Mouse (Mus musculus): ENCODE data around the gene Pde6c.

Gene Pde6c

GRCm38 (mm10) chr19:38132481-38132880, at the start of gene Pde6c:
Pde6c (plus strand) TSS chr19:38132781.
- no peak for DNase-seq (ENCODE audit: low spot score)

DNA sequence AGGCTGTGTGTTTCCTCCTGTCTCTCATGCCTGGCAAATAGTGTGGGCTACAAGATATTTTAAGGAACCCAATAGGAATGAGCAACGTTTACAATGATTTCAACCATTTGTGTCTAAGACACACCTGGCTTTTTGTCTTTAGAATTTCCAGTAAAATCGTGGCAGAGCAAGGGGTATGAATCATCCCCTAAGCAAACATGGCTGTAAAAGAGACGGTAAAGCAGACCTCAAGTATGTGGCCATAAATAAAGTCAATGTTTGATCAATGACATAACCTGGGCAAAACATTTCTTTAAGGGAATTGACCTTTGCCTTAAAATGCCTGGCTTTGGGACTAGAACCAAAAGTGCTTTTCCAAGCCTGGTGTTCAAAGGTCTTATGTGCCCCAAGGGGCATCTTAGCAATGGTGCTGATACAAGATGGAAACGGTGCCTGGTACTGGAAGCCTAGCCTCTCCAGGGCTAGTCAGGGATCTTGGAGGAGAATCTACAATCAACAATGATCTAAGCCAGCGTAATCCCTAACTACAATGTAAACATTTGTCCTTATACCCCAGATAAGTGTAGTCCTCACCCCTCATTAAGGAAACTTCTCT, 49.6 kb upstream of the Pde6c start:
- no peak for DNase-seq (ENCODE audit: low spot score)

GRCm38 (mm10) chr19:38085841-38086240, 46.7 kb upstream of the Pde6c start:
- DNase-seq (ENCODE audit: low spot score) = no peak

- DNase-seq (ENCODE audit: low spot score) = peak; percentile 57
These were observed 45.5 kb upstream of the Pde6c start for GRCm38 (mm10) chr19:38086948-38087551.

DNA sequence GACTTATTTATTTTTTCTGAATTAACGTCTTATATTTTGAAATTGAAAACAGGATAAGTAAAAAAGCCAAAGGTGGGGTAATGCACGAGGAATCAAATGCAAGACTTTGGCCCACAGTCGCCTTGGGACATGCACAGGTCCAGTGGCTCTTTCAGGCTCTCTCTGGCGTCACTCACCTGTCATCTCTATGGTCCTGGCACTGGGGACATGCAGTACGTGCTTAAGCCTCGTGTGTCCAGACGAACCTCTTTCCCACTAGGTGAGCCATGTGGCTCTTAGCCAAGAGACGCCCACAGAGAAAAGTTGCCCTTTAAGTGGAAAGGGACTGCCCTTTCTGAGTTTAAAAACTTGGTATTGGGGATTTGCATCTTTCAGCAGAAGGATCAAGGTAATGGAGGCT, 43.2 kb upstream of the Pde6c start:
- DNase-seq (ENCODE audit: low spot score) = no peak

- DNase-seq (ENCODE audit: low spot score) = no peak
These were observed 41.0 kb upstream of the Pde6c start for GRCm38 (mm10) chr19:38091512-38091985.

DNA sequence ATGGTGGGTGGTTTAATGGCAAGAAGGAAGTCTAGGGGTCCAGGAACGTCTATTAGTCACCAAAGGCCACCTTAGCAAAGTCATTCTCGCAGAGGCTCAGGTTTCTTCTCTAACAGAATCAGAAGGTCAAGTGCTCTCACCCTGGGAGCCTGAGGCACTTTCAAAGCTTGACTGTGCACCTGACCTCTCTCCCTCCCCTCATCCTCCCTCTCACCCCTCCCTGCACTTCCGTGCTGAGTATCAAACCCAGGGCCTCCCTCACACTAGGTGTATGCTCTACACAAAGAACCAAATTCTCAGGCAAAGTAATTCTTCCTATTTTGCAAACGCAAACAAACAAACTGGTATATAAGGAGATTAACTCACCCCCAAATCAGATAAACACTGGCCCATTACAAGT, 36.4 kb upstream of the Pde6c start:
- DNase-seq (ENCODE audit: low spot score) = no peak

DNA sequence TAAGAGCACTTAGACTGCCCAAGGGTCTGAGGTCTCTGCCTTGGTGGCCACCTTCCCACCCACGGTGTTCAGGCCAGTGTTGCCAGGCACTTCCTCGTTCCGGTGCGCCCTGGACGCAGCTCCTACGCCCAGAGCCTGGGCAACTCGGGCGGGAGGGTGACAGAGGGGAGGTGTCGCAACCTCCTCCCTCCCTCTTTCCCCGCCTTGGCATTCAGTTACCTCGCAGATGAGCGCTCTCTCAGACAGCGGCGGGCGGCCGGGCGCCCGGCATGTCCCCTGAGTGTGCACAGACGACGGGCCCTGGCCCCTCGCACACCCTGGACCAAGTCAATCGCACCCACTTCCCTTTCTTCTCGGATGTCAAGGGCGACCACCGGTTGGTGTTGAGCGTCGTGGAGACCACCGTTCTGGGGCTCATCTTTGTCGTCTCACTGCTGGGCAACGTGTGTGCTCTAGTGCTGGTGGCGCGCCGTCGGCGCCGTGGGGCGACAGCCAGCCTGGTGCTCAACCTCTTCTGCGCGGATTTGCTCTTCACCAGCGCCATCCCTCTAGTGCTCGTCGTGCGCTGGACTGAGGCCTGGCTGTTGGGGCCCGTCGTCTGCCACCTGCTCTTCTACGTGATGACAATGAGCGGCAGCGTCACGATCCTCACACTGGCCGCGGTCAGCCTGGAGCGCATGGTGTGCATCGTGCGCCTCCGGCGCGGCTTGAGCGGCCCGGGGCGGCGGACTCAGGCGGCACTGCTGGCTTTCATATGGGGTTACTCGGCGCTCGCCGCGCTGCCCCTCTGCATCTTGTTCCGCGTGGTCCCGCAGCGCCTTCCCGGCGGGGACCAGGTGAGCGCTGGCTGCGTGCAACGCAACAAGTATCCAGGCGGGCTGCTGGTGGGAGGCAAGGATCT, 35.5 kb upstream of the Pde6c start, which contains the start of gene Ffar4:
Gene Ffar4, plus strand, starts transcription at position 214 of the 901 bp plus-strand sequence.
- peak; percentile 56 for DNase-seq (ENCODE audit: low spot score)

- DNase-seq (ENCODE audit: low spot score) = no peak
These were observed 24.7 kb upstream of the Pde6c start for GRCm38 (mm10) chr19:38107871-38108270.

GRCm38 (mm10) chr19:38109506-38110242, 22.9 kb upstream of the Pde6c start:
- DNase-seq (ENCODE audit: low spot score) = no peak

- DNase-seq (ENCODE audit: low spot score) = no peak
These were observed 21.5 kb upstream of the Pde6c start for GRCm38 (mm10) chr19:38111056-38111455.

GRCm38 (mm10) chr19:38112575-38112974, 20.0 kb upstream of the Pde6c start:
- DNase-seq (ENCODE audit: low spot score) = no peak

DNA sequence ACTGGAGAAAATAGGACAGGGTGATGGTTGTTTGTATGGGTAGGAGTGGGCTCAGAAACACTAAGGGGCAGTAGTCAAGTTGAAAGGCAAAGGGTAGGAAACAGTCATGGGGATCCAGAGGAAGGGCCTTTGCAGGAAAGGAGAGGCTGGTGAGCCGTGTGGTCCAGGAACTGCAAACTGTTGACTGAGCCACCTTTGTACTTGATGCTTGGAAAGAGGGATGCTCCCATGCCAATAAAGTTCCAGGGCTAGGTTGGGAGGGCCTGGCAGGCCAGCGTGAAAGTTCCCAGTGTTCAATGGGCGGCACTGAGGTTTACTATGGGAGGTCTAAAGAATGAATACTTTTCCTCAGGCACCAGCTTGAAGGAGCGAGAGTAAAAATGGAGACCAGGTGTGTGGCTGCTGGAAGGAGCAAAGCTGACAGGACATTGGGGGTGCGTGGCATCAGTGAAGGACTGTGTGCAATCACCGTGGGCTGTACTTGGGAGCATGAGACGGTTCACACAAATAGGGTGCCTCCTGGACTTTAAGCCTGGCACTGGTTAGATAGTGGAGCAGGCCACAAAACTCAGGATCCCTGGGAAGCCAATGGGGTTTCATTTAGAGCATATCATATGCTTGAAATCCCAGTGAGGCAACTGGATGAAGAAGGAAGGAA, 17.6 kb upstream of the Pde6c start:
- DNase-seq (ENCODE audit: low spot score) = no peak

DNA sequence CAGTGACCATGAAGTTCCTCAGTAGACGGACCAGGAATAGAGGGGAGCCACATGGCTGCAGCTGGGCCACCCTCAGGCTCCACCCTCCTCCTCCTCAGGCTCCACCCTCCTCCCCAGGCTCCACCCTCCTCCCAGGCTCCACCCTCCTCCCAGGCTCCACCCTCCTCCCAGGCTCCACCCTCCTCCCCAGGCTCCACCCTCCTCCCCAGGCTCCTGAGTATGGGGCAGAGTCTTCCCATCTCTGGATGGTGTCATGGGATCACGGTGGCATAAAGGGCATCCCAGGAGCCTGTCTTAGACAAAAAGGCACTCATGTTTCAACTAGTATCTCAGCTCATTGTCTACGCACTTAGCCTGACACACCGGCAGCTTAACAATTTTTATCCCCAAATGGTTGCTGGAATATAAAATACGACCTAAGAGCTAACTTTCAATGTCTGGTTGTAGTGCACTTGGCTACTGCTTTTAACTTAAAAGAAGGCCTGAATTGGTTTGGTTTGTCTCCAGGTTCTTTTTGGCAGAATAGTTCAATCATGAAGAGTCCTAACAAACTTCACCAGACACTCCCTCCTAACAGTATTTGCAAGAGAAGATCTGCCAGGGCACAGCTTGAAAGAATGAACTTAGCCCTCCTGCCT, 12.3 kb upstream of the Pde6c start:
- no peak for DNase-seq (ENCODE audit: low spot score)

DNA sequence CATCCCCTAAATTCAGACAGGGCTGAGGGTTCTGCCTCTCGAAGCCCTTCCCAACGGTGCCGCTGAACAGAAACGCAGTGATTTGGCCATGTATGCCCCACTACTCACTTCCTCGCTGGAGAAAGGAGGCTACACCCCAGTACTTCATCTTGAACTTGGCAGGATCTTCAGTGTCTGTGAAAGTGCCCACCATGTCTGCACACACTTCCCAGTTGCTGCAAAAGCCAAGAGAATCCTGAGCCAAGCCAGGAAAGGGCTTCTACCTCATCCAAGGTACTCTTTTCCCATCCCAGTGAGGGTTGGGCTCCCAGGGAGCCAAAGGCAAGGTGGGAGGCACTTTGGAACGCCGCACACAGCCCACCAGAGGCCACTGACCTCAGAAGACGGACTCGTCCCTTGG, 8.7 kb upstream of the Pde6c start:
- DNase-seq (ENCODE audit: low spot score) = no peak

DNA sequence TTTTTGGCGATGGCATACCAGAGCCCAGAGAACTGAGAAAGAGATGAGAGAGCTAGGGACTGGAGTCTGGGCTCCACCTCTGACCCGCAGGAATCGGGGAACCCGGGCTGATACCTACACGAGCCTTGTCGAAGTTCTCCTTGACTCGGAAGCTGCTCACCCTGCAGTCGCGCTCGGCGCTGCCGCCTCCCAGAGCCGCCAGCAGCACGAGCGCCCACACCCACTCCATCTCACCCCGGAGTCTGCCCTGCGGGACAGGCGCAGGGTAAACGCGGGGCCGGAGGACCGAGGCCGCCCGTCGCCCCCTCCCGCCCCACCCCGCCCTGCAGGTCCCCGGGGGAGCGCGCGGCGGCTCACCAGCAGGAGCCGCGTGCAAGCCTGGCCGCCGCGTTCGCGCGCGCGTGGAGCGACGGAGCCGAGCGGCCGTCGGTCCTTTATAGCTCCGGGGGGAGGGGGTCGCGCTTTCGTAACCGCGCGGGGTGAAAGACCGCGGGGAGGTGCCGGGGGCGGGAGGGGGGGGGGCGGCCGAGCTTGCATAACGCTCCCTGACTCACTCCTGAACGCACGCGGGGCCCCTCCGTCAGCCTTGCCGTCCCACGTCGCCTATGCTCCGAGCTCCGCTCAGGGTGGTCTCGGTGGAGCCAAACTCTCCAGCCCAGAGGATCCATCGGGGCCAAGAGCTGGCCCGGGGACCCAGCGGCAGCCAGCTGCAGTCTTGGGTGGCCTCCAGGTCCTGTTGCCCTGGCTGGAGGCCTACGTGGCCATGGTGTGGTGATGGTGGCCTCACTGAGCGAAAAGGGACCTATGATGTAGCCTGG, 8.0 kb upstream of the Pde6c start:
- DNase-seq (ENCODE audit: low spot score) = peak; percentile 43

GRCm38 (mm10) chr19:38125219-38125610, 7.4 kb upstream of the Pde6c start, which contains the start of gene Rbp4:
Rbp4 (minus strand) TSS chr19:38125281.
- no peak for DNase-seq (ENCODE audit: low spot score)

DNA sequence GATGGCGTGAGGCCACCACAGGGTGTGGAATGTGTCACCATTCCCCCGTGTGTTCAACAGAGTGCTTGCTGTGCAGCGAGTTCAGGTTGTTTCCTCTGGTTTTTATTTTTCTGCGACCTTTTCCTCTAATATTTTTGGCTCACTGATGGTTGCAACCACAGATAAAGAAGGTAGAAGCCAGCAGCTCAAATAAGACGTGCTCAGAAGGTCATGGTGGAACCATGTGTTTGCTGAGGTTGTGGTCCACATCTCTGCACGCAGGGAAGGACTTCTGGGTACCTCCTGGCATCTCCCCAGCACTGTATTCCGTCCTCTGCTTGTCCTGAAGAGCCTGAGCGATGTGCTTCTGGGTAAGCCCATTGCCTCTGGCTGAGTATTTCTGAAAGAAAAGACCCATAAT, 5.9 kb upstream of the Pde6c start:
- no peak for DNase-seq (ENCODE audit: low spot score)

- DNase-seq (ENCODE audit: low spot score) = no peak
These were observed 1.4 kb downstream of the Pde6c start for GRCm38 (mm10) chr19:38133986-38134385.

DNA sequence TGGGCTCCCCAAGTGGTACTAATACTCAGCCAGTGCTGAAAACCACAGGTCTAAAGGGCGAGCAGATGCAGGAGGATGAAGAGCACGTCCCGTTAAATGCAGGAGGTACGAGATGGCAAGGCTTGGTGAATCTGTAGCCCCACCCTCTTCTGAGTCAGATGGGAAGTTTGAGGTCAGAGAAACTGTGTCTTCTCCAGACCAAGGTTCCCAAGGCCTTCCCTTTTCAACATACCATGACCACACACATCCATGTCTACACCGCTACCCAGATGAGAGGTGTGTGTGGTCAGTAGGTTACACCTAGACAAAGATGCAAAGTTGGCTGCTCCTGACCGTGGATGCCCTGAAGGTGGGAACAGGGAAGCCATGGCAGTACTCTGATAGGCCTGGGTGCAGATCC, 2.2 kb downstream of the Pde6c start:
- DNase-seq (ENCODE audit: low spot score) = no peak
